In the genomic region with DNA sequence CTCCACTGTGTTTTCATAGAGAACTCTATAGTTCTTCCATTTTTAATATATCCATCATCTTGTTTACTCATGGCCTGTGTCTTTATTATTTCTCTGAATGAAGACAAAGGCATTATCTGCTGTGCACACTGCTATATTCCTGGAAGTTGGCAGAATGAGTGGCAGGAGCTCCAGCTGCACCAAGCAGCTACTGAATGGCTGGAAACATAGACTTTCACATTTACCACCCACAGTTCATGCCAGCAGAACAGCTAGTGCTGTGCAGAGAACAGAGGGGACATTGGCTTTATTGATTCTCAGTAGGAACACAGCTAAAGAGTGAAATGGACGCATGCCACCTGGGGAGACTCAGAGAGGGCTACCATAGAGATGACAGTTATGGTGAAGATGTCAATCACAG, we compare ENCODE assay signal across 26 mouse cellular contexts. TPM values are rescaled to one million over a fixed set of nuclear protein-coding genes. Genes with fewer than 3 reads are reported as not detected.
"Had no signal": no experiment of that assay in that cellular context is flagged by ENCODE, and none has a peak within 500 bp of the region (broad histone marks: within the 10 kb centered on the region; RNA-seq: fewer than 3 reads in every experiment).

No protein-coding gene starts in this region.

- DNase-seq: gastrocnemius, postnatal 14 days; gastrocnemius, postnatal 36 days; heart, adult 11 months; heart, adult 2 months; heart, postnatal 10 days; heart, postnatal 4 days; kidney, adult 18-20 months; kidney, adult 8-10 months; kidney, postnatal 10 days; kidney, postnatal 25 days; kidney, postnatal 4 days; liver; liver, embryonic 13.5 days had no signal

- H3K9ac ChIP-seq: hindbrain, embryonic 12.5 days; hindbrain, embryonic 14.5 days; intestine, embryonic 15.5 days; limb, embryonic 12.5 days; liver, embryonic 13.5 days; liver, embryonic 15.5 days had no signal

- H3K27me3 ChIP-seq: hindbrain, embryonic 12.5 days; intestine, embryonic 15.5 days; limb, embryonic 12.5 days; liver, embryonic 13.5 days; liver, embryonic 15.5 days had no signal

- H3K4me3 ChIP-seq: heart, adult 2 months; hindbrain, embryonic 10.5 days; hindbrain, embryonic 12.5 days; intestine, embryonic 15.5 days; left cerebral cortex, adult 2 months; limb, embryonic 10.5 days; limb, embryonic 12.5 days; liver, embryonic 13.5 days; liver, embryonic 15.5 days had no signal

- H3K27ac ChIP-seq: heart, adult 2 months; hindbrain, embryonic 10.5 days; hindbrain, embryonic 12.5 days; hindbrain, embryonic 14.5 days; intestine, embryonic 15.5 days; left cerebral cortex, adult 2 months; limb, embryonic 10.5 days; limb, embryonic 12.5 days; liver, embryonic 13.5 days; liver, embryonic 15.5 days had no signal

- H3K4me2 ChIP-seq: heart, embryonic 11.5 days; hindbrain, embryonic 12.5 days; hindbrain, embryonic 14.5 days; intestine, embryonic 15.5 days; limb, embryonic 12.5 days; liver, embryonic 11.5 days; liver, embryonic 13.5 days; liver, embryonic 15.5 days had no signal

- ATAC-seq: hindbrain, embryonic 16.5 days; inflammation-experienced regulatory T-cells, adult 6 months; intestine, embryonic 15.5 days; intestine, postnatal 0 days had no signal

- H3K36me3 ChIP-seq: hindbrain, embryonic 10.5 days; hindbrain, embryonic 12.5 days; intestine, embryonic 15.5 days; limb, embryonic 10.5 days; limb, embryonic 12.5 days; liver, embryonic 13.5 days; liver, embryonic 15.5 days had no signal

- H3K4me1 ChIP-seq: hindbrain, embryonic 12.5 days; intestine, embryonic 15.5 days; limb, embryonic 10.5 days; limb, embryonic 12.5 days; liver, embryonic 13.5 days; liver, embryonic 15.5 days had no signal

- H3K9me3 ChIP-seq: hindbrain, embryonic 10.5 days; hindbrain, embryonic 12.5 days; intestine, embryonic 15.5 days; limb, embryonic 10.5 days; limb, embryonic 12.5 days; liver, embryonic 13.5 days; liver, embryonic 15.5 days had no signal

RNA-seq across cellular contexts. Expression of a gene that starts 55.6 kb away (rescaled TPM):
- polyA plus RNA-seq: liver, embryonic 15.5 days had no signal
